Mouse (Mus musculus) midbrain, embryonic 14.5 days (tissue): ENCODE measurements around the gene Fam168a. TPM values are rescaled to one million over a fixed set of nuclear protein-coding genes. Genes with fewer than 3 reads are reported as not detected.

Experiments
- ATAC-seq: fragments of 200-750 bp; cut with Nextera tagmentation; 2 replicates; pipeline ENCODE4 v1.8.0; 2017; ENCODE audit warnings: moderate number of reproducible peaks, moderate library complexity; ENCODE audit not compliant: low FRiP score, low TSS enrichment
- DNase-seq: peaks from one replicate; pipeline ENCODE4 v3.0.0-alpha.2; 2015
- H3K27ac ChIP-seq: fragments of 300-500 bp; sonication (generic); replicated peaks from 2 replicates; pipeline ENCODE4 v1.5.1; 2014; ENCODE audit warnings: mild to moderate bottlenecking, low read depth, low read length, moderate library complexity
- H3K27me3 ChIP-seq: fragments of 300-500 bp; sonication (generic); 2 replicates; pipeline ENCODE4 v1.6.1; 2014; ENCODE audit warnings: low read length, control low read depth, mixed read lengths; ENCODE audit not compliant: control insufficient read depth, insufficient read depth
- H3K36me3 ChIP-seq: fragments of 300-500 bp; sonication (generic); 2 replicates; pipeline ENCODE4 v1.6.1; 2014; ENCODE audit warnings: low read length, control low read depth; ENCODE audit not compliant: control insufficient read depth, insufficient read depth
- H3K4me1 ChIP-seq: fragments of 300-500 bp; sonication (generic); 2 replicates; pipeline ENCODE4 v1.6.1; 2014; ENCODE audit warnings: mild to moderate bottlenecking, antibody characterized with exemption, low read length, control low read depth; ENCODE audit not compliant: control insufficient read depth, insufficient read depth
- H3K4me2 ChIP-seq: fragments of 300-500 bp; sonication (generic); 2 replicates; pipeline ENCODE4 v1.6.1; 2014; ENCODE audit warnings: mild to moderate bottlenecking, low read length, moderate library complexity
- H3K4me3 ChIP-seq: fragments of 300-500 bp; sonication (generic); replicated peaks from 2 replicates; pipeline ENCODE4 v1.5.1; 2014; ENCODE audit warnings: low read depth, low read length
- H3K9ac ChIP-seq: fragments of 300-500 bp; sonication (generic); replicated peaks from 2 replicates; pipeline ENCODE4 v1.6.1; 2014; ENCODE audit warnings: mild to moderate bottlenecking, low read length, moderate library complexity
- H3K9me3 ChIP-seq: fragments of 300-500 bp; sonication (generic); 2 replicates; pipeline ENCODE4 v1.6.1; 2016; ENCODE audit warnings: low read length, control low read depth, mixed read lengths; ENCODE audit not compliant: control insufficient read depth
- WGBS: fragments of 180-500 bp; shearing (Covaris S2); extraction: QIAGEN DNeasy Blood & Tissue Kit; methylation state at CpG from one replicate; pipeline ENCODE4 v1.1.7; 2014; 5-methylcytosine and 5-hydroxymethylcytosine counted together
- polyA plus RNA-seq: library from polyadenylated mRNA; unstranded; fragments of >200 nt; fragmentation: Nextera tagmentation; extraction: Ambion mirVana; gene quantifications from 2 replicates; pipeline ENCODE4 v1.2.1, GENCODE M21; 2014

Gene Fam168a
- polyA plus RNA-seq, 1 experiment from 2014 or later, result 113 TPM

DNA sequence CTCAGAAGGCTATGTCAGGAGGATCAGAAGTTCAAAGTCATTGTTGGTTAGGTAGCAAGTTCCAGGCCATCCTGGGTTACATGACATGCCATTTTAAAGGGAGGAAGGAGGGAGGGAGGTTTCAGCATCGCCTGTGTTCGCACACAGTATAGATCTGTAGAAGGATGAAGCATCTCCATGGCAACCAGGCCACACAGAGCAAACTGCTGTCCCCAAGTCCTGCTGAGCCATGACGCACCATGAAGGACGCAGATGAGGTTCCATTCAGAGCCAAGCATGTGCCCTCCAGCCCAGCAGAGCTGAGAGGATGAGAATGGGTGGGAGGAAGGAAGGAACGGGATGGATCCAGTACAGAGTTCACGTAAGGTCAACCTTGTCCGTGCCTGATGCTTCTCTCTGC is 33.0 kb upstream of the Fam168a start:
- DNase-seq (no peak), ATAC-seq (no peak)
- H3K27me3 ChIP-seq, result no peaks in the 10 kb centered on the region
- H3K9ac ChIP-seq, result no peak overlapping the region
- H3K4me3 ChIP-seq, result no peak overlapping the region
- 35% methylated on average over 7 of the region's 7 CpGs for WGBS
- no peaks in the 10 kb centered on the region for H3K4me1 ChIP-seq
- H3K9me3 ChIP-seq, result no peaks in the 10 kb centered on the region
- no peak overlapping the region for H3K27ac ChIP-seq
- no peaks in the 10 kb centered on the region for H3K36me3 ChIP-seq
- no peak overlapping the region for H3K4me2 ChIP-seq

- Histone ChIP-seq H3K4me3 (no peak overlapping the region), H3K9me3 (no peaks in the 10 kb centered on the region), H3K36me3 (no peaks in the 10 kb centered on the region), H3K4me1 (no peaks in the 10 kb centered on the region), H3K9ac (no peak overlapping the region), H3K4me2 (no peak overlapping the region), H3K27ac (no peak overlapping the region), H3K27me3 (no peaks in the 10 kb centered on the region)
- DNase-seq (no peak), ATAC-seq (no peak)
- 89% methylated on average over 2 of the region's 2 CpGs for WGBS
These were observed 31.5 kb upstream of the Fam168a start for GRCm38 (mm10) chr7:100674941-100675340.

DNA sequence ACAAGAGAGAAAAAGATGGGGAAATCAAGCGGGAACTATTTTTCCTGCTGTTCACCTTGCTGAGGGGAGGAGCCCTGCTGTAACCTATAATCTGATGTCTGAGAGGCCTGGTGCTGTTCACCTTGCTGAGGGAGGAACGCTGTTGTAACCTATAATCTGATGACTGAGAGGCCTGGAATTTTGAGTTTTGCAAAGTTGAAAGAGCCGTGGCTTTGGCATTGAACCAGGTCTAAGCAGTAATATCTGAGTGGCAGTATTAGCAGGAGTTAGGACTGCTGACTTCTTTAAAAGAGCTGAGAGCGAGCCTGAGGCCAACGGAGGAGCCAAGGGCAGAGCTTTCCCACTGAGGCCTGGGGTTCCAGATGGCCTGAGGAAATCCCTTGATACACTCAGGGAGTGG is 28.4 kb upstream of the Fam168a start:
- no peaks in the 10 kb centered on the region for H3K4me1 ChIP-seq
- no peak overlapping the region for H3K9ac ChIP-seq
- WGBS, result 88% methylated on average over 5 of the region's 5 CpGs
- no peak overlapping the region for H3K27ac ChIP-seq
- DNase-seq, result no peak
- no peaks in the 10 kb centered on the region for H3K27me3 ChIP-seq
- H3K4me3 ChIP-seq, result no peak overlapping the region
- H3K36me3 ChIP-seq, result no peaks in the 10 kb centered on the region
- H3K9me3 ChIP-seq, result no peaks in the 10 kb centered on the region
- no peak overlapping the region for H3K4me2 ChIP-seq
- ATAC-seq, result no peak

DNA sequence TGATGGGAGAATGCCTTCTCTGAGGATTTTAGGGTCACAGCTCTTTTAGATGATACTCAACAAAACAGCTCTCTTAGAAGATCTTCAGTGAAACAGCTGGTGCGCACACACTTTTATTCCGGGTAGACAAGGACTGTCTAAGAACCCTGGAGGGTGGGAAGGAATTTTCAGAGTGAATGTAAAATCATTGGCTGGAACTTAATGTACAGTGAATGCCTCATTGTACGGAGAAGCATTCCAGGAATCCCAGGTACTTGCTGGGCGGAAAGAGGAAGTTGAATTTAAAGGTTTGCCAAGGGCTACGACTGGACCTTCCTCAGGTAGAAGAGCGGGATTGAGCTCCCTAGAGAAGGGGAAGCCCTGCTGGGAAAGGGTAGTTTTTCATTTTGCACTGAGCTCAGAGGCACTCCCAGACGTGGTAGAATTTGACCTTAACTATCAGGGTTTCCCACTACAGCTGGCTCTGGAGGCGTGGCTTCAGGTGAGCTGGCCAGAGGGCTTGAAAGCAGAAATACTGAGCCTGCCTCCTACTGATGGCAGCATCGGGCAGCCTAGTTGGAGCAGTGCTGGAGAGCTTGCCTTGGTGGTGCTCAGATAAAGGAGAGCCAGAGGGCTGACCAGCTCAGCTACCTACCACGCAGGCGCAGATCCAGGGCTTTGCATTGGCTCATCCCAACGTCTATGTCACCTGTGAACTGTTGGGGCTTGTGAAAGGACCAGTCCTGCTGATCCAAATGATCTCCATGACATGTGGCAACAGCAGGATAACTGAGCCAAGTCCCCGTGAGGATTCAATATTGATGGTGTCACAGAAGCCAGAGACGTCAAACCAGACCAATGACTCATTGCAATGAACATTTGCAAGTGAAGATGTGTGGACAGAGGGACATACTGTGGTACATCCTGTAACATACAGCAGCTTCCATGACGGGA is 27.2 kb upstream of the Fam168a start:
- Histone ChIP-seq H3K4me3 (no peak overlapping the region), H3K27me3 (no peaks in the 10 kb centered on the region), H3K27ac (no peak overlapping the region), H3K4me2 (no peak overlapping the region), H3K9ac (no peak overlapping the region), H3K4me1 (no peaks in the 10 kb centered on the region), H3K36me3 (no peaks in the 10 kb centered on the region), H3K9me3 (no peaks in the 10 kb centered on the region)
- DNase-seq (no peak), ATAC-seq (no peak)
- WGBS, result 75% methylated on average over 15 of the region's 15 CpGs

DNA sequence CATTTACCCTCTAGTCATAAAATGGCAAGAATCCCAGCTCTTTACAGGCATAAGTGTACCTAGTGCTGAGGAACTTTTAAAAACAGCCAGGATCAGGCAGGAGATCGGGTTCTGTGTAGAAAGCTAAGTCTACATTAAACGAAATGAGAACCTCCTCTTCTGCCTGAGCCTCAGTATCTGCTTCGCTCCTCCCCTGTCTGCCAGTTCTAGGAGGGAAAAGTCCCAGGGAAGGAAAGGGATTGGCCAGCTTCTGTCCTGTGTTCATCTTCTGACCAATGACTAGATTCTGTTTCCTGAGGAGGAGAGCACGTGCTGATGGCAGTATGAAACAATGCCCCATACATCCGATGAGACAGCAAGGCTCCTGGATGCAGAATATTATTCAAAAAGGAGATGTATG is 25.3 kb upstream of the Fam168a start:
- H3K27ac ChIP-seq, result no peak overlapping the region
- no peak overlapping the region for H3K9ac ChIP-seq
- no peak overlapping the region for H3K4me3 ChIP-seq
- no peaks in the 10 kb centered on the region for H3K27me3 ChIP-seq
- H3K4me1 ChIP-seq, result no peaks in the 10 kb centered on the region
- DNase-seq (no peak), ATAC-seq (no peak)
- no peaks in the 10 kb centered on the region for H3K9me3 ChIP-seq
- H3K36me3 ChIP-seq, result no peaks in the 10 kb centered on the region
- 49% methylated on average over 5 of the region's 5 CpGs for WGBS
- H3K4me2 ChIP-seq, result no peak overlapping the region

GRCm38 (mm10) chr7:100683241-100683640 is 23.2 kb upstream of the Fam168a start:
- no peaks in the 10 kb centered on the region for H3K9me3 ChIP-seq
- ATAC-seq, result no peak

DNA sequence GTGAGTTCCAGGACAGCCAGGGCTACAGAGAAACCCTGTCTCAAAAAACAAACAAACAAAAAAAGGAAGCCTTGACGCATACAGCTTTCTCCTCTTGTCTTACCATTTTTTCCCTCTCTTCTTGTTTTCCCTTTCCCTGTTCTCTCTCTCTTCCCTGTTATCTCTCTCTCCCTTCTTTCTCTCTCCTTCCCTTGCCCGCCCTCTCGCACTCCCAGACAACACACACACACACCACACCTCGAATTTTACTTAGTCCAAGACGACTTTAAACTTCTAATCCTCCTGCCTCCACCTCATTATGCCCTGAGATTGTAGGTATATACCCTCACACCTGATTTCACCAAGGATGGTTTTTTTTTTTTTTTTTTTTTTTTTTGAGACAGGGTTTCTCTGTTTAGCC is 22.4 kb upstream of the Fam168a start:
- Histone ChIP-seq H3K36me3 (no peaks in the 10 kb centered on the region), H3K4me3 (no peak overlapping the region), H3K4me2 (no peak overlapping the region), H3K27ac (no peak overlapping the region), H3K27me3 (no peaks in the 10 kb centered on the region), H3K9me3 (no peaks in the 10 kb centered on the region), H3K4me1 (no peaks in the 10 kb centered on the region), H3K9ac (no peak overlapping the region)
- 75% methylated on average over 5 of the region's 5 CpGs for WGBS
- ATAC-seq (no peak), DNase-seq (no peak)

More at GRCm38 (mm10) chr7:100683241-100683640, 23.2 kb upstream of the Fam168a start:
- Histone ChIP-seq H3K36me3 (no peaks in the 10 kb centered on the region), H3K4me3 (no peak overlapping the region), H3K4me2 (no peak overlapping the region), H3K9ac (no peak overlapping the region), H3K27ac (no peak overlapping the region), H3K4me1 (no peaks in the 10 kb centered on the region), H3K27me3 (no peaks in the 10 kb centered on the region)
- WGBS, result 82% methylated on average over 1 of the region's 1 CpGs
- peak; percentile 23 for DNase-seq

- Histone ChIP-seq H3K27ac (no peak overlapping the region), H3K4me2 (no peak overlapping the region), H3K36me3 (no peaks in the 10 kb centered on the region), H3K4me1 (no peaks in the 10 kb centered on the region), H3K9me3 (no peaks in the 10 kb centered on the region), H3K4me3 (no peak overlapping the region), H3K27me3 (no peaks in the 10 kb centered on the region), H3K9ac (no peak overlapping the region)
- DNase-seq (peak; percentile 85), ATAC-seq (no peak)
- 57% methylated on average over 7 of the region's 7 CpGs for WGBS
These were observed 21.9 kb upstream of the Fam168a start for GRCm38 (mm10) chr7:100684538-100684937.
